In genomic region chr14:18372761-18373610, GRCm38 (mm10) we compare ENCODE assay signal across 14 mouse cellular contexts. TPM values are rescaled to one million over a fixed set of nuclear protein-coding genes. Genes with fewer than 3 reads are reported as not detected.
A peak's percentile ranks its signal among the peaks of the same experiment; 100 is the strongest.
DNase-seq lines count a peak whose midpoint lies in the region; ATAC-seq and TF ChIP-seq lines count a peak whose summit lies in the region.
"Had no signal": no experiment of that assay in that cellular context is flagged by ENCODE, and none has a peak within 500 bp of the region (broad histone marks: within the 10 kb centered on the region; RNA-seq: fewer than 3 reads in every experiment).

No protein-coding gene starts in this region.

- no peak overlapping the region for H3K4me3 ChIP-seq in liver, embryonic 16.5 days (ENCODE audit: low read depth, low read length)
- no peak overlapping the region for H3K4me3 ChIP-seq in liver, embryonic 11.5 days (ENCODE audit: low read depth, low read length)
- H3K4me3 ChIP-seq in layer of hippocampus, adult 2 months: no peak overlapping the region
- H3K4me3 ChIP-seq in limb, embryonic 12.5 days (replicated peaks): no peak overlapping the region
- H3K4me3 ChIP-seq: limb, embryonic 15.5 days; midbrain, embryonic 12.5 days had no signal

- no peaks in the 10 kb centered on the region for H3K9me3 ChIP-seq in liver, embryonic 16.5 days (replicated peaks; ENCODE audit: control insufficient read depth, low read length)
- no peaks in the 10 kb centered on the region for H3K9me3 ChIP-seq in liver, embryonic 11.5 days (ENCODE audit: control insufficient read depth, low read length)
- no peaks in the 10 kb centered on the region for H3K9me3 ChIP-seq in limb, embryonic 12.5 days
- H3K9me3 ChIP-seq: limb, embryonic 15.5 days; midbrain, embryonic 12.5 days had no signal

- no peak overlapping the region for H3K27ac ChIP-seq in liver, embryonic 16.5 days (ENCODE audit: low read length)
- no peak overlapping the region for H3K27ac ChIP-seq in liver, embryonic 11.5 days (ENCODE audit: low read depth, low read length)
- peak overlapping the region; percentile 64; the same call in 1 of the 2 replicates for H3K27ac ChIP-seq in layer of hippocampus, adult 2 months
- peak overlapping the region; percentile 32 for H3K27ac ChIP-seq in limb, embryonic 12.5 days
- H3K27ac ChIP-seq: limb, embryonic 15.5 days; midbrain, embryonic 12.5 days had no signal

- intact Hi-C loops in gastrocnemius, postnatal 36 days (cut with DNase I): loop anchor here (10.0 kb wide), 1 partner anchor 92 kb away; no protein-coding TSS in a partner anchor

- WGBS in liver, embryonic 16.5 days (ENCODE audit: insufficient replicate concordance): 63% methylated on average over 9 of the region's 9 CpGs
- 72% methylated on average over 9 of the region's 9 CpGs for WGBS in liver, embryonic 11.5 days
- 59% methylated on average over 9 of the region's 9 CpGs for WGBS in limb, embryonic 12.5 days

- no peaks in the 10 kb centered on the region for H3K27me3 ChIP-seq in liver, embryonic 16.5 days (ENCODE audit: control insufficient read depth, insufficient read depth, low read depth, low read length)
- H3K27me3 ChIP-seq in liver, embryonic 11.5 days (replicated peaks; ENCODE audit: control insufficient read depth, insufficient read depth, low read length): no peaks in the 10 kb centered on the region
- H3K27me3 ChIP-seq in limb, embryonic 12.5 days: no peaks in the 10 kb centered on the region
- H3K27me3 ChIP-seq: midbrain, embryonic 12.5 days had no signal

- DNase-seq in frontal cortex, postnatal 36 days (ENCODE audit: low spot score in 2 of 2): peak; percentile 15 to 46
- DNase-seq in frontal cortex, postnatal 25 days (ENCODE audit: low spot score in 2 of 2): no peak
- no peak for DNase-seq in liver, embryonic 11.5 days (ENCODE audit: low spot score)
- peak; percentile 26 to 29 for DNase-seq in layer of hippocampus, adult 2 months (ENCODE audit: low spot score in 2 of 2)
- DNase-seq in gastrocnemius, postnatal 36 days: no peak
- DNase-seq: adrenal gland, postnatal 36 days; kidney, postnatal 10 days; lung, postnatal 14 days; thymus, adult 2 months had no signal

- no peak overlapping the region for H3K4me2 ChIP-seq in liver, embryonic 16.5 days (ENCODE audit: low read depth, low read length)
- no peak overlapping the region for H3K4me2 ChIP-seq in liver, embryonic 11.5 days
- H3K4me2 ChIP-seq in limb, embryonic 12.5 days: no peak overlapping the region
- H3K4me2 ChIP-seq: limb, embryonic 15.5 days; midbrain, embryonic 12.5 days had no signal

- no peaks in the 10 kb centered on the region for H3K36me3 ChIP-seq in liver, embryonic 16.5 days (ENCODE audit: control insufficient read depth, insufficient read depth)
- H3K36me3 ChIP-seq in liver, embryonic 11.5 days (ENCODE audit: control insufficient read depth, insufficient read depth, low read length): no peaks in the 10 kb centered on the region
- H3K36me3 ChIP-seq in limb, embryonic 12.5 days: no peaks in the 10 kb centered on the region
- H3K36me3 ChIP-seq: limb, embryonic 15.5 days; midbrain, embryonic 12.5 days had no signal

- TF ChIP-seq CTCF in layer of hippocampus, adult 2 months (conservative IDR thresholded peaks at IDR 0.05): no peak

- peak; percentile 64 for ATAC-seq in liver, embryonic 16.5 days (ENCODE audit: low read depth)
- no peak for ATAC-seq in liver, embryonic 11.5 days (replicated peaks; ENCODE audit: low FRiP score)
- peak; percentile 18; the same call in 1 of the 2 replicates for ATAC-seq in limb, embryonic 12.5 days (ENCODE audit: insufficient number of reproducible peaks, insufficient read depth, low FRiP score, low TSS enrichment, low read depth)
- ATAC-seq: intestine, embryonic 16.5 days had no signal

- no peak overlapping the region for H3K9ac ChIP-seq in liver, embryonic 16.5 days (ENCODE audit: low read depth, low read length)
- no peak overlapping the region for H3K9ac ChIP-seq in liver, embryonic 11.5 days (ENCODE audit: low read depth, low read length)
- H3K9ac ChIP-seq in limb, embryonic 12.5 days (replicated peaks): no peak overlapping the region
- H3K9ac ChIP-seq: limb, embryonic 15.5 days; midbrain, embryonic 12.5 days had no signal

- no peaks in the 10 kb centered on the region for H3K4me1 ChIP-seq in liver, embryonic 16.5 days (ENCODE audit: control insufficient read depth, low read depth, low read length)
- no peaks in the 10 kb centered on the region for H3K4me1 ChIP-seq in liver, embryonic 11.5 days (replicated peaks; ENCODE audit: control insufficient read depth, insufficient read depth, low read length)
- peaks cover 20% of the 10 kb centered on the region for H3K4me1 ChIP-seq in limb, embryonic 12.5 days (replicated peaks)

RNA-seq across cellular contexts. Expression of gene Ube2e1, which starts 41.3 kb away (rescaled TPM):
- polyA plus RNA-seq in liver, embryonic 16.5 days (2015; fragmentation: Nextera tagmentation; extraction: Ambion mirVana): 27.4 and 27.7 TPM in 2 replicates
- 38.8 and 41.1 TPM in 2 replicates for polyA plus RNA-seq in liver, embryonic 11.5 days (2014; fragmentation: Nextera tagmentation; extraction: Ambion mirVana)
- total RNA-seq in layer of hippocampus, adult 2 months (2021): 100 to 1,000 TPM; 114 to 115 TPM
- 172 and 185 TPM in 2 replicates for polyA plus RNA-seq in limb, embryonic 12.5 days (2016; fragmentation: Nextera tagmentation; extraction: Ambion mirVana)
- total RNA-seq in gastrocnemius, postnatal 36 days (2021): 100 to 1,000 TPM; 105 TPM

Comparison
In these comparisons a context has a peak if more than half of its experiments do, and no peak if none do; other contexts are left out.
1. DNase-seq: peak in frontal cortex, postnatal 36 days (2 of 2) and layer of hippocampus, adult 2 months (2 of 2); none in frontal cortex, postnatal 25 days (0 of 2), liver, embryonic 11.5 days (single experiment) and gastrocnemius, postnatal 36 days (0 of 2).
2. H3K27ac ChIP-seq: peak in layer of hippocampus, adult 2 months (single experiment) and limb, embryonic 12.5 days (single experiment); none in liver, embryonic 16.5 days (single experiment) and liver, embryonic 11.5 days (single experiment).